Mouse (Mus musculus) MEL (cell line): ENCODE measurements around the gene Isoc2b. TPM values are rescaled to one million over a fixed set of nuclear protein-coding genes. Genes with fewer than 3 reads are reported as not detected.
"Not testable (repeated sequence)": the region's sequence is repeated elsewhere in the genome, so short reads cannot be mapped to it uniquely, and the experiment has no call there.

Experiments
- DNase-seq: peaks from one replicate; pipeline ENCODE4 v3.0.0; 2011; ENCODE audit warnings: low read depth, low spot score
- H3K27ac ChIP-seq: 2 replicates; pipeline ENCODE4 v1.5.1; 2012; ENCODE audit warnings: low read depth, mild to moderate bottlenecking, control low read depth, low read length, moderate library complexity; ENCODE audit not compliant: control insufficient read depth
- H3K27me3 ChIP-seq, 2 experiments: fragments of 150-350 bp in 1 of 2; sonication (generic) in 1 of 2; 2 replicates each; pipeline ENCODE4 v1.6.1; 2012; ENCODE audit warnings: low read length in 2 of 2, mild to moderate bottlenecking in 2 of 2, improper control_type of control experiment in 1 of 2, moderate library complexity in 1 of 2; ENCODE audit not compliant: insufficient read depth in 2 of 2, control insufficient read depth in 1 of 2
- H3K36me3 ChIP-seq, 2 experiments: 2 replicates each; pipeline ENCODE4 v1.6.1; 2012 to 2014; ENCODE audit warnings: low read length in 2 of 2, improper control_type of control experiment in 1 of 2, inconsistent platforms in 1 of 2, mild to moderate bottlenecking in 1 of 2; ENCODE audit not compliant: insufficient read depth in 2 of 2, control insufficient read depth in 1 of 2
- H3K4me1 ChIP-seq, 2 experiments: fragments of 150-350 bp in 1 of 2; sonication (generic) in 1 of 2; 2 replicates each; pipeline ENCODE4 v1.6.1; 2012; ENCODE audit warnings: low read length in 2 of 2, improper control_type of control experiment in 1 of 2, mild to moderate bottlenecking in 1 of 2; ENCODE audit not compliant: insufficient read depth in 2 of 2, control insufficient read depth in 1 of 2
- H3K4me3 ChIP-seq, 2 experiments: fragments of 150-350 bp in 1 of 2; sonication (generic) in 1 of 2; 2 replicates each; pipeline ENCODE4 v1.5.1; 2012; ENCODE audit warnings: low read depth in 2 of 2, low read length in 2 of 2, mild to moderate bottlenecking in 2 of 2, moderate library complexity in 2 of 2, control low read depth in 1 of 2, improper control_type of control experiment in 1 of 2; ENCODE audit not compliant: control insufficient read depth in 1 of 2, insufficient read depth in 1 of 2
- H3K79me2 ChIP-seq: 2 replicates; pipeline ENCODE4 v1.6.1; 2012; ENCODE audit warnings: mild to moderate bottlenecking, low read length, moderate library complexity; ENCODE audit not compliant: control insufficient read depth, poor library complexity, insufficient read depth
- H3K9ac ChIP-seq: 2 replicates; pipeline ENCODE4 v1.6.1; 2012; ENCODE audit warnings: low read depth, mild to moderate bottlenecking, control low read depth, low read length, moderate library complexity; ENCODE audit not compliant: control insufficient read depth, poor library complexity, severe bottlenecking
- H3K9me3 ChIP-seq: fragments of 150-350 bp; sonication (generic); replicated peaks from 2 replicates; pipeline ENCODE4 v1.6.1; 2012; ENCODE audit warnings: mild to moderate bottlenecking, low read length, improper control_type of control experiment, moderate library complexity; ENCODE audit not compliant: insufficient read depth
- CTCF ChIP-seq, 3 experiments: IDR thresholded peaks in 2 of 3; conservative IDR thresholded peaks in 1 of 3; 2 replicates each; pipeline ENCODE4 v1.5.1; 2011 to 2012; ENCODE audit warnings: low read length in 3 of 3, low read depth in 2 of 3, mild to moderate bottlenecking in 2 of 3, improper control_type of control experiment in 1 of 3, inconsistent platforms in 1 of 3, mixed read lengths in 1 of 3, moderate library complexity in 1 of 3; ENCODE audit not compliant: control insufficient read depth in 1 of 3, insufficient read depth in 1 of 3, poor library complexity in 1 of 3, severe bottlenecking in 1 of 3
- E2F4 ChIP-seq: IDR thresholded peaks from 2 replicates; pipeline ENCODE4 v1.6.1; 2011; ENCODE audit warnings: low read depth, low read length, improper control_type of control experiment, borderline replicate concordance
- EP300 ChIP-seq, 2 experiments: IDR thresholded peaks; 2 replicates each; pipeline ENCODE4 v1.6.1; 2011; ENCODE audit warnings: improper control_type of control experiment in 2 of 2, low read length in 2 of 2, low read depth in 1 of 2, mild to moderate bottlenecking in 1 of 2
- HCFC1 ChIP-seq: IDR thresholded peaks from 2 replicates; pipeline ENCODE4 v1.6.1; 2012; ENCODE audit warnings: low read depth, mild to moderate bottlenecking, inconsistent platforms, low read length, improper control_type of control experiment, moderate library complexity
- KAT2A ChIP-seq: conservative IDR thresholded peaks from 2 replicates; pipeline ENCODE4 v1.6.1; 2012; ENCODE audit warnings: low read depth, low read length, improper control_type of control experiment, inconsistent platforms
- MAX ChIP-seq: IDR thresholded peaks from 2 replicates; pipeline ENCODE4 v1.6.1; 2011; ENCODE audit warnings: low read length, improper control_type of control experiment
- MXI1 ChIP-seq: IDR thresholded peaks from 2 replicates; pipeline ENCODE4 v1.6.1; 2011; ENCODE audit warnings: mild to moderate bottlenecking, low read depth, low read length, improper control_type of control experiment
- MYC ChIP-seq: IDR thresholded peaks from 2 replicates; pipeline ENCODE4 v1.6.1; 2011; ENCODE audit warnings: low read depth, mild to moderate bottlenecking, low read length, improper control_type of control experiment, moderate library complexity
- NELFE ChIP-seq: IDR thresholded peaks from 2 replicates; pipeline ENCODE4 v1.6.1; 2011; ENCODE audit warnings: low read depth, low read length, improper control_type of control experiment
- RCOR1 ChIP-seq: IDR thresholded peaks from 2 replicates; pipeline ENCODE4 v1.6.1; 2012; ENCODE audit warnings: low read depth, mild to moderate bottlenecking, inconsistent platforms, low read length, improper control_type of control experiment
- TCF12 ChIP-seq: IDR thresholded peaks from 2 replicates; pipeline ENCODE4 v1.6.1; 2014; ENCODE audit warnings: low read depth, mild to moderate bottlenecking, inconsistent platforms, low read length, improper control_type of control experiment, moderate library complexity
- ZKSCAN1 ChIP-seq: IDR thresholded peaks from 2 replicates; pipeline ENCODE4 v1.6.1; 2012; ENCODE audit warnings: low read depth, mild to moderate bottlenecking, inconsistent platforms, low read length, improper control_type of control experiment, moderate library complexity
- ZMIZ1 ChIP-seq: IDR thresholded peaks from 2 replicates; pipeline ENCODE4 v1.6.1; 2012; ENCODE audit warnings: low read depth, mild to moderate bottlenecking, inconsistent platforms, low read length, improper control_type of control experiment, moderate library complexity
- ZNF384 ChIP-seq: IDR thresholded peaks from 2 replicates; pipeline ENCODE4 v1.6.1; 2012; ENCODE audit warnings: low read depth, mild to moderate bottlenecking, inconsistent platforms, low read length, improper control_type of control experiment
- polyA plus RNA-seq, 2 experiments: library from polyadenylated mRNA; stranded (reverse) in 1 of 2; unstranded in 1 of 2; fragments of >175 nt in 1 of 2; fragments of >200 nt in 1 of 2; gene quantifications; 2 replicates each; pipeline versions ENCODE4 v1.2.1 to v1.2.4; 2012; ENCODE audit warnings: low replicate concordance in 2 of 2, low read depth in 1 of 2; ENCODE audit not compliant: insufficient read length in 2 of 2, insufficient read depth in 1 of 2, missing spikeins in 1 of 2
- total RNA-seq: library from RNA; depleted of rRNA; stranded (reverse); fragments of 300-350 nt; gene quantifications from 2 replicates; pipeline ENCODE4 v1.2.3, GENCODE M21; 2012

The Isoc2b gene
- total and polyA plus RNA-seq, 3 experiments = 2.8 to 3.0 TPM; not detected in 1

- H3K36me3 ChIP-seq, H3K79me2 ChIP-seq, H3K27ac ChIP-seq, DNase-seq, H3K4me3 ChIP-seq, H3K9me3 ChIP-seq, H3K9ac ChIP-seq, H3K4me1 ChIP-seq: not testable (repeated sequence)
- H3K27me3 ChIP-seq = peaks cover 4 to 13% of the 10 kb centered on the region in 2 experiments; a peak in 3 of 4 replicates
Observed at GRCm38 (mm10) chr7:4820925-4821324, 49.1 kb downstream of the Isoc2b start.

- TF ChIP-seq E2F4 (no peak), HCFC1 (no peak), MXI1 (no peak), EP300 (IDR thresholded peaks at IDR 0.05; ENCODE audit: low read depth in 1 of 2, low read length in 2 of 2) (no peak), NELFE (no peak), KAT2A (no peak), ZKSCAN1 (no peak), ZNF384 (no peak), TCF12 (no peak), RCOR1 (no peak), MYC (no peak)
- TF ChIP-seq, all 39 proteins: peak for 0
- no peak for DNase-seq
- H3K4me1 ChIP-seq = peaks cover 0 to 2% of the 10 kb centered on the region in 2 experiments; a peak in 1 of 4 replicates
Observed at GRCm38 (mm10) chr7:4816559-4816958, 53.5 kb downstream of the Isoc2b start.

GRCm38 (mm10) chr7:4813105-4813791 lies 56.8 kb downstream of the Isoc2b start:
- H3K27ac ChIP-seq = peak overlapping the region; percentile 78
- TF ChIP-seq MAX (peak; percentile 28; the same call in 1 of the 2 replicates), CTCF (IDR thresholded peaks at IDR 0.05 in 2 of 3, conservative IDR thresholded peaks at IDR 0.05 in 1 of 3; ENCODE audit: control insufficient read depth in 1 of 3, insufficient read depth in 1 of 3, low read depth in 2 of 3, low read length in 3 of 3, poor library complexity in 1 of 3, severe bottlenecking in 1 of 3) (no peak), ZMIZ1 (peak; percentile 46; the same call in 1 of the 2 replicates)
- H3K79me2 ChIP-seq = peaks cover 27% of the 10 kb centered on the region
- peaks cover 3 to 14% of the 10 kb centered on the region in 2 experiments for H3K4me1 ChIP-seq
- peak; percentile 38 for DNase-seq
- peaks cover 16 to 21% of the 10 kb centered on the region in 2 experiments for H3K36me3 ChIP-seq
- H3K9ac ChIP-seq = peak overlapping the region; percentile 69
- peak overlapping the region; percentile 62 to 66 for H3K4me3 ChIP-seq
- H3K27me3 ChIP-seq = no peaks in the 10 kb centered on the region
- no peaks in the 10 kb centered on the region for H3K9me3 ChIP-seq

More at GRCm38 (mm10) chr7:4816559-4816958, 53.5 kb downstream of the Isoc2b start:
- H3K9ac ChIP-seq = no peak overlapping the region
- H3K79me2 ChIP-seq = peaks cover 8% of the 10 kb centered on the region
- peaks cover under 1 to 7% of the 10 kb centered on the region in 2 experiments; a peak in 3 of 4 replicates for H3K27me3 ChIP-seq
- H3K9me3 ChIP-seq = no peaks in the 10 kb centered on the region
- H3K4me3 ChIP-seq = no peak overlapping the region
- H3K27ac ChIP-seq = no peak overlapping the region
- no peaks in the 10 kb centered on the region; a peak in 1 of 4 replicates for H3K36me3 ChIP-seq
